Comparison of ENCODE assay signal across 24 mouse cellular contexts in the genomic region with DNA sequence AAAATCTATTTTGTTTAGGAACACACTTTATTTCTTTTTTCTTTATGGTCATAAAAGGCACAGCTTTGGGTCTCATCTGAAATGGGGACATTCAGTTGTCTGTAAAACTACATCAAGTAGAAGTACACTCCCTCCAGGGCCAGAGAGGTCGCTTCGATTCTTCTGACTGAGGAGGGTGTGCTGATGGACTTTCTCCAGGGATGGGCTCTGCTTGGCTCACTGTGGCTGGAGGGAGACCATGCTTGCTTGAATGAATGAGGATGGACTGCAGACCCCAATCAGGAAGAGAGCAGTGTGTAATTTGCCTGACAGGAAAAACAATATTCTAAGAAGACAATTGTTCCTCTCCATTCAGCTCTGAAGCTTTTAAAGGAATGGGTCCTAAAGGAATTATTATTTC.
DNase-seq lines count a peak whose midpoint lies in the region; ATAC-seq and TF ChIP-seq lines count a peak whose summit lies in the region.
"Had no signal": no experiment of that assay in that cellular context is flagged by ENCODE, and none has a peak within 500 bp of the region (broad histone marks: within the 10 kb centered on the region; RNA-seq: fewer than 3 reads in every experiment).

No protein-coding gene starts in this region.

- H3K4me3 ChIP-seq in hindbrain, embryonic 13.5 days: no peak overlapping the region
- no peak overlapping the region for H3K4me3 ChIP-seq in hindbrain, embryonic 11.5 days (ENCODE audit: low read depth, low read length)
- no peak overlapping the region for H3K4me3 ChIP-seq in lung, embryonic 14.5 days (ENCODE audit: low read depth, low read length)
- H3K4me3 ChIP-seq in lung, adult 2 months (replicated peaks; ENCODE audit: extremely low read depth, low read depth, low read length): no peak overlapping the region
- H3K4me3 ChIP-seq in stomach, embryonic 15.5 days (replicated peaks): no peak overlapping the region
- H3K4me3 ChIP-seq: embryonic facial prominence, embryonic 15.5 days; heart, embryonic 15.5 days; limb, embryonic 10.5 days; liver, embryonic 15.5 days had no signal

- 35% methylated on average over 2 of the region's 2 CpGs for WGBS in hindbrain, embryonic 13.5 days
- 48% methylated on average over 2 of the region's 2 CpGs for WGBS in hindbrain, embryonic 11.5 days
- 39% methylated on average over 2 of the region's 2 CpGs for WGBS in lung, embryonic 14.5 days
- WGBS in lung, adult 2 months: 53% methylated on average over 2 of the region's 2 CpGs
- WGBS in stomach, embryonic 15.5 days: 36% methylated on average over 2 of the region's 2 CpGs

- no peak for DNase-seq in hindbrain, embryonic 11.5 days (ENCODE audit: low spot score)
- no peak for DNase-seq in lung, embryonic 14.5 days
- DNase-seq in lung, adult 2 months: no peak
- peak; percentile 34 for DNase-seq in retina, postnatal 1 day
- no peak for DNase-seq in retina, embryonic 14.5 days (ENCODE audit: low spot score)
- DNase-seq in gastrocnemius, postnatal 10 days: no peak
- DNase-seq: adrenal gland, postnatal 36 days; B cell, adult 2 months; cerebellum, adult 11 months; cerebellum, adult 9-11 months; gastrocnemius, postnatal 14 days; heart, adult 18-20 months; liver; lung, postnatal 14 days had no signal

- H3K9ac ChIP-seq in hindbrain, embryonic 13.5 days: no peak overlapping the region
- H3K9ac ChIP-seq in hindbrain, embryonic 11.5 days (ENCODE audit: low read depth, low read length): no peak overlapping the region
- no peak overlapping the region for H3K9ac ChIP-seq in lung, embryonic 14.5 days
- no peak overlapping the region for H3K9ac ChIP-seq in stomach, embryonic 15.5 days
- H3K9ac ChIP-seq: embryonic facial prominence, embryonic 15.5 days; heart, embryonic 15.5 days; liver, embryonic 15.5 days had no signal

- H3K36me3 ChIP-seq in hindbrain, embryonic 13.5 days: no peaks in the 10 kb centered on the region
- no peaks in the 10 kb centered on the region for H3K36me3 ChIP-seq in hindbrain, embryonic 11.5 days (ENCODE audit: control insufficient read depth, insufficient read depth, low read length)
- no peaks in the 10 kb centered on the region for H3K36me3 ChIP-seq in lung, embryonic 14.5 days (ENCODE audit: insufficient read depth)
- no peaks in the 10 kb centered on the region for H3K36me3 ChIP-seq in stomach, embryonic 15.5 days
- H3K36me3 ChIP-seq: embryonic facial prominence, embryonic 15.5 days; G1E; heart, embryonic 15.5 days; limb, embryonic 10.5 days; liver, embryonic 15.5 days had no signal

- no peaks in the 10 kb centered on the region for H3K9me3 ChIP-seq in hindbrain, embryonic 13.5 days
- no peaks in the 10 kb centered on the region for H3K9me3 ChIP-seq in hindbrain, embryonic 11.5 days (ENCODE audit: control insufficient read depth, low read length)
- H3K9me3 ChIP-seq in lung, embryonic 14.5 days (ENCODE audit: low read depth, low read length): no peaks in the 10 kb centered on the region
- no peaks in the 10 kb centered on the region for H3K9me3 ChIP-seq in stomach, embryonic 15.5 days
- H3K9me3 ChIP-seq: embryonic facial prominence, embryonic 15.5 days; G1E; heart, embryonic 15.5 days; limb, embryonic 10.5 days; liver, embryonic 15.5 days had no signal

- H3K4me1 ChIP-seq in hindbrain, embryonic 13.5 days (replicated peaks): peaks cover 20% of the 10 kb centered on the region
- H3K4me1 ChIP-seq in hindbrain, embryonic 11.5 days (replicated peaks; ENCODE audit: control insufficient read depth, insufficient read depth, low read length): peaks cover 2% of the 10 kb centered on the region; the same call in 1 of the 2 replicates
- peaks cover 5% of the 10 kb centered on the region; the same call in 1 of the 2 replicates for H3K4me1 ChIP-seq in lung, embryonic 14.5 days (ENCODE audit: insufficient read depth)
- no peaks in the 10 kb centered on the region for H3K4me1 ChIP-seq in lung, adult 2 months (ENCODE audit: control insufficient read depth, insufficient read depth, low read length)
- no peaks in the 10 kb centered on the region for H3K4me1 ChIP-seq in stomach, embryonic 15.5 days
- H3K4me1 ChIP-seq: liver, embryonic 15.5 days had no signal

- no peak for ATAC-seq in hindbrain, embryonic 13.5 days (ENCODE audit: low FRiP score)
- ATAC-seq in hindbrain, embryonic 11.5 days (ENCODE audit: low FRiP score): no peak
- no peak; the same call in 1 of the 2 replicates for ATAC-seq in lung, embryonic 14.5 days (ENCODE audit: insufficient read depth)
- ATAC-seq in stomach, embryonic 15.5 days (ENCODE audit: insufficient read depth, low FRiP score, low read depth): no peak
- ATAC-seq: forebrain, embryonic 14.5 days; Patski had no signal

- H3K27ac ChIP-seq in hindbrain, embryonic 13.5 days: peak overlapping the region; percentile 60
- H3K27ac ChIP-seq in hindbrain, embryonic 11.5 days (ENCODE audit: low read depth, low read length): no peak overlapping the region
- peak overlapping the region; percentile 42 for H3K27ac ChIP-seq in lung, embryonic 14.5 days (ENCODE audit: low read depth)
- H3K27ac ChIP-seq in stomach, embryonic 15.5 days: 0 out of 2 replicates have a peak overlapping the region, but pooled peaks have one; percentile 9
- H3K27ac ChIP-seq: embryonic facial prominence, embryonic 15.5 days; heart, embryonic 15.5 days; limb, embryonic 10.5 days; liver, embryonic 15.5 days had no signal

- H3K4me2 ChIP-seq in hindbrain, embryonic 13.5 days: no peak overlapping the region
- H3K4me2 ChIP-seq in hindbrain, embryonic 11.5 days (replicated peaks; ENCODE audit: low read depth, low read length): no peak overlapping the region
- no peak overlapping the region for H3K4me2 ChIP-seq in lung, embryonic 14.5 days
- no peak overlapping the region for H3K4me2 ChIP-seq in stomach, embryonic 15.5 days
- H3K4me2 ChIP-seq: embryonic facial prominence, embryonic 15.5 days; heart, embryonic 15.5 days; liver, embryonic 15.5 days had no signal

- no peaks in the 10 kb centered on the region for H3K27me3 ChIP-seq in hindbrain, embryonic 13.5 days
- no peaks in the 10 kb centered on the region for H3K27me3 ChIP-seq in hindbrain, embryonic 11.5 days (ENCODE audit: control insufficient read depth, insufficient read depth, low read length)
- no peaks in the 10 kb centered on the region for H3K27me3 ChIP-seq in lung, embryonic 14.5 days (ENCODE audit: insufficient read depth, low read length)
- H3K27me3 ChIP-seq in stomach, embryonic 15.5 days (replicated peaks): no peaks in the 10 kb centered on the region
- H3K27me3 ChIP-seq: CH12.LX; embryonic facial prominence, embryonic 15.5 days; heart, embryonic 15.5 days; liver, embryonic 15.5 days; Patski had no signal

- TF ChIP-seq POLR2A in lung, adult 2 months (IDR thresholded peaks at IDR 0.05; ENCODE audit: borderline replicate concordance, extremely low read depth, low read depth, low read length): no peak

- no peak for TF ChIP-seq CTCF in lung, embryonic 14.5 days (IDR thresholded peaks at IDR 0.05; ENCODE audit: low read depth)
- no peak for TF ChIP-seq CTCF in lung, adult 2 months (IDR thresholded peaks at IDR 0.05; ENCODE audit: insufficient read depth, low read length)
